Mouse (Mus musculus) small intestine, adult 2 months (tissue): ENCODE measurements around the gene Lysmd1. TPM values are rescaled to one million over a fixed set of nuclear protein-coding genes. Genes with fewer than 3 reads are reported as not detected.

Experiments
- H3K27ac ChIP-seq: fragments of 200-500 bp; 2 replicates; pipeline ENCODE4 v1.5.1; 2012; ENCODE audit warnings: low read depth, low read length, control low read depth, inconsistent platforms; ENCODE audit not compliant: insufficient read depth
- H3K27me3 ChIP-seq: fragments of 200-500 bp; 2 replicates; pipeline ENCODE4 v1.6.1; 2012; ENCODE audit warnings: mild to moderate bottlenecking, moderate library complexity, low read length, inconsistent platforms; ENCODE audit not compliant: control insufficient read depth, insufficient read depth
- H3K36me3 ChIP-seq: fragments of 200-500 bp; 2 replicates; pipeline ENCODE4 v1.6.1; 2012; ENCODE audit warnings: mild to moderate bottlenecking, low read length, control low read depth, inconsistent platforms; ENCODE audit not compliant: control insufficient read depth, insufficient read depth
- H3K4me1 ChIP-seq: fragments of 200-500 bp; 2 replicates; pipeline ENCODE4 v1.6.1; 2012; ENCODE audit warnings: low read length, inconsistent platforms, mixed read lengths; ENCODE audit not compliant: control insufficient read depth, insufficient read depth, insufficient read length
- H3K4me3 ChIP-seq: fragments of 200-500 bp; 2 replicates; pipeline ENCODE4 v1.5.1; 2012; ENCODE audit warnings: low read depth, mild to moderate bottlenecking, control low read depth, inconsistent platforms, low read length, moderate library complexity
- CTCF ChIP-seq: fragments of 200-500 bp; IDR thresholded peaks from 2 replicates; pipeline ENCODE4 v1.5.1; 2012; ENCODE audit warnings: low read depth, mild to moderate bottlenecking, control low read depth, inconsistent platforms, low read length, moderate library complexity, mixed read lengths; ENCODE audit not compliant: insufficient replicate concordance, insufficient read length; ENCODE audit errors: extremely low read depth
- POLR2A ChIP-seq: fragments of 200-500 bp; IDR thresholded peaks from 2 replicates; pipeline ENCODE4 v1.6.1; 2012; ENCODE audit warnings: low read depth, mild to moderate bottlenecking, control low read depth, inconsistent platforms, low read length, moderate library complexity
- WGBS: fragments of 180-500 bp; shearing (Covaris S2); methylation state at CpG from one replicate; pipeline ENCODE4 v1.1.7; 2018; 5-methylcytosine and 5-hydroxymethylcytosine counted together
- polyA plus RNA-seq: library from polyadenylated mRNA; depleted of rRNA; stranded (reverse); fragments of >200 nt; gene quantifications from 2 replicates; pipeline ENCODE4 v1.2.3, GENCODE M21; 2012; rRNA removed

Gene Lysmd1
- polyA plus RNA-seq, 1 experiment = 5.0 TPM

DNA sequence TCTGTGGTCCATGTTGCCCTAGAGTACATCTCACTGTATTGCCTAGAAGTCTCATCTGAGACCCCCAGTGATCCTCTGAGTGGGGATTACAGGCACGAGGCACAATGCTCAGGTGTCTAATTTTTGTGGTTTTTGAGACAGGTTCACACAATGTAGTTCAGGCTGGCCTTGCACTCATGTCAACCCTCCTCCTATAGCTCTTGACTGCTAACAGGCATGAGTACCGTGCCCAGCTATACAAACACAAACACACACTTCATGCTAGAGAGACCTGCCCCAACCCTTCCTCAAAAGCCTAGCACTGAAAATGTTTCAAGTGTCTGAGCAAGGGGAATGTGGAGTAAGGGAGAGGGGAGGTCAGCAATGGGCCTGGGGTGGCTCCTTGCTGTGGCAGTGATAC, 52.2 kb downstream of the Lysmd1 start:
- WGBS = 90% methylated on average over 2 of the region's 2 CpGs
- TF ChIP-seq CTCF (no peak), POLR2A (no peak)
- Histone ChIP-seq H3K4me3 (no peak overlapping the region), H3K4me1 (no peaks in the 10 kb centered on the region), H3K27me3 (no peaks in the 10 kb centered on the region), H3K36me3 (peaks cover 60% of the 10 kb centered on the region), H3K27ac (no peak overlapping the region)

GRCm38 (mm10) chr3:95186888-95187287, 53.0 kb downstream of the Lysmd1 start:
- WGBS = 88% methylated on average over 6 of the region's 6 CpGs
- Histone ChIP-seq H3K27me3 (no peaks in the 10 kb centered on the region), H3K4me3 (no peak overlapping the region), H3K4me1 (no peaks in the 10 kb centered on the region), H3K36me3 (peaks cover 60% of the 10 kb centered on the region), H3K27ac (no peak overlapping the region)
- TF ChIP-seq CTCF (no peak), POLR2A (no peak)

Other genes starting within 250 kb of the Lysmd1 start
- gene Psmb4, start 247.1 kb upstream of the Lysmd1 start, polyA plus RNA-seq = 98.8 and 173 TPM in 2 replicates
- 30.5 and 50.4 TPM in 2 replicates for gene Selenbp1, start 201.0 kb upstream of the Lysmd1 start, polyA plus RNA-seq
- 5.5 and 5.7 TPM in 2 replicates for gene Rfx5, start 180.0 kb upstream of the Lysmd1 start, polyA plus RNA-seq
- 14.2 and 20.9 TPM in 2 replicates for gene Pi4kb, start 159.4 kb upstream of the Lysmd1 start, polyA plus RNA-seq
- 9.1 and 17.1 TPM in 2 replicates for gene Zfp687, start 118.6 kb upstream of the Lysmd1 start, polyA plus RNA-seq
- 81.7 and 131 TPM in 2 replicates for gene Psmd4, start 91.5 kb upstream of the Lysmd1 start, polyA plus RNA-seq
- gene Pip5k1a, start 27.2 kb upstream of the Lysmd1 start, polyA plus RNA-seq = 6.7 and 14.9 TPM in 2 replicates
- gene Vps72, start 23.1 kb upstream of the Lysmd1 start, polyA plus RNA-seq = 27.4 and 63.8 TPM in 2 replicates
- 0.62 and 0.84 TPM in 2 replicates for gene Tmod4, start 9.6 kb upstream of the Lysmd1 start, polyA plus RNA-seq
- gene Scnm1, start 77 bp upstream of the Lysmd1 start, polyA plus RNA-seq = 15.3 and 34.3 TPM in 2 replicates
- gene Tnfaip8l2, start 8.3 kb downstream of the Lysmd1 start, polyA plus RNA-seq = 8.6 and 52.3 TPM in 2 replicates
- 2.1 and 4.6 TPM in 2 replicates for gene Sema6c, start 26.4 kb downstream of the Lysmd1 start, polyA plus RNA-seq
- 2.9 and 7.4 TPM in 2 replicates for gene Gabpb2, start 83.8 kb downstream of the Lysmd1 start, polyA plus RNA-seq
- 26.1 and 41.6 TPM in 2 replicates for gene Cdc42se1, start 94.6 kb downstream of the Lysmd1 start, polyA plus RNA-seq
- 13.1 and 14.0 TPM in 2 replicates for gene Mllt11, start 98.1 kb downstream of the Lysmd1 start, polyA plus RNA-seq
- 0.13 and 0.18 TPM in 2 replicates for gene Gm128, start 107.5 kb downstream of the Lysmd1 start, polyA plus RNA-seq
- gene Bnipl, start 117.1 kb downstream of the Lysmd1 start, polyA plus RNA-seq = 0.16 and 0.58 TPM in 2 replicates
- 58.5 and 89.2 TPM in 2 replicates for gene Mindy1, start 147.3 kb downstream of the Lysmd1 start, polyA plus RNA-seq
- 4.4 and 11.5 TPM in 2 replicates for gene Prune1, start 148.0 kb downstream of the Lysmd1 start, polyA plus RNA-seq
- gene Anxa9, start 173.1 kb downstream of the Lysmd1 start, polyA plus RNA-seq = 0.52 and 0.65 TPM in 2 replicates
- gene Cers2, start 180.7 kb downstream of the Lysmd1 start, polyA plus RNA-seq = 51.3 and 84.0 TPM in 2 replicates
- gene Setdb1, start 223.1 kb downstream of the Lysmd1 start, polyA plus RNA-seq = 3.3 and 5.3 TPM in 2 replicates